In genomic region chr12:57197363-57198026, GRCm38 (mm10) we compare ENCODE assay signal across 8 mouse cellular contexts. TPM values are rescaled to one million over a fixed set of nuclear protein-coding genes. Genes with fewer than 3 reads are reported as not detected.
DNase-seq lines count a peak whose midpoint lies in the region; ATAC-seq and TF ChIP-seq lines count a peak whose summit lies in the region.

TSS of gene Slc25a21 (minus strand) at chr12:57197472.

- no peak for TF ChIP-seq CTCF in ES-Bruce4 (IDR thresholded peaks at IDR 0.05; ENCODE audit: low read depth, low read length)
- TF ChIP-seq CTCF in liver, embryonic 14.5 days (IDR thresholded peaks at IDR 0.05; ENCODE audit: low read depth): no peak

- no peaks in the 10 kb centered on the region for H3K9me3 ChIP-seq in ES-Bruce4 (replicated peaks; ENCODE audit: control insufficient read depth, insufficient read depth, low read length, poor library complexity, severe bottlenecking)
- H3K9me3 ChIP-seq in forebrain, embryonic 13.5 days (replicated peaks): no peaks in the 10 kb centered on the region
- H3K9me3 ChIP-seq in liver, embryonic 14.5 days (ENCODE audit: control insufficient read depth, low read length): no peaks in the 10 kb centered on the region

- H3K4me3 ChIP-seq in ES-Bruce4 (ENCODE audit: low read depth, low read length): peak within 1 kb of the TSS; percentile 49
- peak within 1 kb of the TSS; percentile 49 for H3K4me3 ChIP-seq in forebrain, embryonic 13.5 days
- peak within 1 kb of the TSS; percentile 81 to 91 for H3K4me3 ChIP-seq in liver, embryonic 14.5 days (ENCODE audit: insufficient read depth in 1 of 2, low read depth in 2 of 2, low read length in 2 of 2)

- H3K27ac ChIP-seq in ES-Bruce4 (ENCODE audit: insufficient read depth, low read length): no peak within 1 kb of the TSS
- no peak within 1 kb of the TSS for H3K27ac ChIP-seq in forebrain, embryonic 13.5 days
- H3K27ac ChIP-seq in liver, embryonic 14.5 days: peak within 1 kb of the TSS; percentile 99

- H3K9ac ChIP-seq in ES-Bruce4 (ENCODE audit: low read depth, poor library complexity, severe bottlenecking): peak within 1 kb of the TSS; percentile 41
- peak within 1 kb of the TSS; percentile 61 for H3K9ac ChIP-seq in forebrain, embryonic 13.5 days
- H3K9ac ChIP-seq in liver, embryonic 14.5 days (replicated peaks): peak within 1 kb of the TSS; percentile 99

- peak; percentile 18 for DNase-seq in embryo, embryonic 10.5 days (ENCODE audit: low spot score)
- DNase-seq in embryo, embryonic 9.5 days (ENCODE audit: extremely low spot score): no peak
- DNase-seq in liver, embryonic 14.5 days (ENCODE audit: low read depth in 3 of 3, low spot score in 3 of 3): peak; percentile 75 to 80 (median 79)
- DNase-seq in adrenal gland, postnatal 4 days (ENCODE audit: low spot score in 2 of 2): no peak

- 45% methylated on average over 10 of the region's 10 CpGs for whole genome bisulfite sequencing in forebrain, embryonic 13.5 days
- WGBS in liver, embryonic 14.5 days (ENCODE audit: insufficient replicate concordance): 12% methylated on average over 10 of the region's 10 CpGs

- TF ChIP-seq POLR2A in ES-Bruce4 (IDR thresholded peaks at IDR 0.05; ENCODE audit: insufficient read depth, low read length): no peak

- H3K36me3 ChIP-seq in ES-Bruce4 (ENCODE audit: control insufficient read depth, insufficient read depth, low read length, poor library complexity, severe bottlenecking): no peaks in the 10 kb centered on the region
- no peaks in the 10 kb centered on the region for H3K36me3 ChIP-seq in forebrain, embryonic 13.5 days (ENCODE audit: poor library complexity, severe bottlenecking)
- no peaks in the 10 kb centered on the region for H3K36me3 ChIP-seq in liver, embryonic 14.5 days (replicated peaks; ENCODE audit: control insufficient read depth, insufficient read depth, low read depth)

- no peak for ATAC-seq in forebrain, embryonic 13.5 days
- peak; percentile 82 for ATAC-seq in liver, embryonic 14.5 days (ENCODE audit: insufficient read depth)
- no peak for ATAC-seq in granulocyte monocyte progenitor cell, adult 5-6 weeks (replicated peaks; ENCODE audit: poor library complexity, severe bottlenecking)
- ATAC-seq in activated CD4-positive, CD25-positive, alpha-beta regulatory T cell, adult 4 months: no peak

- H3K4me1 ChIP-seq in ES-Bruce4 (ENCODE audit: control insufficient read depth, insufficient read depth, low read length): no peaks in the 10 kb centered on the region
- H3K4me1 ChIP-seq in forebrain, embryonic 13.5 days: peaks cover 14% of the 10 kb centered on the region
- H3K4me1 ChIP-seq in liver, embryonic 14.5 days (replicated peaks; ENCODE audit: control insufficient read depth in 2 of 2, insufficient read depth in 2 of 2, low read length in 1 of 2): peaks cover 14 to 23% of the 10 kb centered on the region in 2 experiments

- peak within 1 kb of the TSS; percentile 81 for H3K4me2 ChIP-seq in forebrain, embryonic 13.5 days
- H3K4me2 ChIP-seq in liver, embryonic 14.5 days (ENCODE audit: low read depth): peak within 1 kb of the TSS; percentile 98

- no peaks in the 10 kb centered on the region; the same call in 1 of the 2 replicates for H3K27me3 ChIP-seq in ES-Bruce4 (ENCODE audit: control insufficient read depth, insufficient read depth, low read length, poor library complexity, severe bottlenecking)
- peaks cover 17% of the 10 kb centered on the region for H3K27me3 ChIP-seq in forebrain, embryonic 13.5 days
- no peaks in the 10 kb centered on the region for H3K27me3 ChIP-seq in liver, embryonic 14.5 days (ENCODE audit: control insufficient read depth, insufficient read depth, low read length)

- no peak for TF ChIP-seq EP300 in ES-Bruce4 (IDR thresholded peaks at IDR 0.05; ENCODE audit: insufficient read depth, low read depth, low read length)
- peak; percentile 85 for TF ChIP-seq EP300 in liver, embryonic 14.5 days (IDR thresholded peaks at IDR 0.05; ENCODE audit: low read depth)

RNA-seq across cellular contexts. Expression of gene Slc25a21, which starts in this region (rescaled TPM):
- polyA plus RNA-seq in ES-Bruce4 (2011; ENCODE audit: insufficient read depth, insufficient read length, low read depth, missing spikeins): not detected in 2 replicates
- polyA plus RNA-seq in forebrain, embryonic 13.5 days (2015; fragmentation: Nextera tagmentation; extraction: Ambion mirVana): 0.31 and 0.42 TPM in 2 replicates
- 7.0 and 9.3 TPM in 2 replicates for polyA plus RNA-seq in liver, embryonic 14.5 days (2012; rRNA removed)
- polyA plus RNA-seq in liver, embryonic 14.5 days (2014; fragmentation: Nextera tagmentation; extraction: Ambion mirVana): 21.6 and 28.5 TPM in 2 replicates
- total RNA-seq in granulocyte monocyte progenitor cell, adult 5-6 weeks (2014; fragmentation: Nextera tagmentation): 0.19 TPM in 1 of 2 replicates, not detected in the other
- 0.31 and 0.56 TPM in 2 replicates for total RNA-seq in granulocyte monocyte progenitor cell, adult 5-6 weeks (2017)
- polyA plus RNA-seq in activated CD4-positive, CD25-positive, alpha-beta regulatory T cell, adult 4 months (2017; shearing (Covaris generic)): not detected
- total RNA-seq in adrenal gland, postnatal 4 days (2021): 1 to 10 TPM; 1.1 to 2.2 TPM

Comparison
In these comparisons a context has a peak if more than half of its experiments do, and no peak if none do; other contexts are left out.
1. DNase-seq: peak in embryo, embryonic 10.5 days (single experiment) and liver, embryonic 14.5 days (3 of 3); none in embryo, embryonic 9.5 days (single experiment) and adrenal gland, postnatal 4 days (0 of 2).
2. H3K9ac ChIP-seq: peak in every context shown above with its lines; median percentile 99 in liver, embryonic 14.5 days; 61 in forebrain, embryonic 13.5 days; 41 in ES-Bruce4.
3. Peak in every context shown above with its lines, with median percentiles within 50 percentile points of each other: H3K4me3 ChIP-seq.